Mouse (Mus musculus) spleen, postnatal 14 days (tissue): ENCODE data around the gene Syp.

Experiments
- DNase-seq, 2 experiments: peaks; one replicate each; pipeline ENCODE4 v3.0.0; 2021 to 2022; ENCODE audit warnings: low spot score in 2 of 2

Syp gene

GRCm38 (mm10) chrX:7662936-7663335, 24.7 kb downstream of the Syp start:
- DNase-seq = no peak

- DNase-seq = no peak
Observed at GRCm38 (mm10) chrX:7664791-7665190, 26.5 kb downstream of the Syp start.

- DNase-seq = no peak
Observed at GRCm38 (mm10) chrX:7665739-7666502, 27.6 kb downstream of the Syp start.

- peak; percentile 37 to 54 for DNase-seq
Observed at GRCm38 (mm10) chrX:7670390-7670881, 32.2 kb downstream of the Syp start.

- DNase-seq = peak in 1 of 2 experiments; percentile 27
Observed at GRCm38 (mm10) chrX:7670921-7671623, 32.8 kb downstream of the Syp start, which contains the start of gene Plp2. TSS of gene Plp2 (minus strand) at chrX:7671390.

GRCm38 (mm10) chrX:7672739-7673138, 34.5 kb downstream of the Syp start:
- DNase-seq = no peak

- DNase-seq = no peak
Observed at GRCm38 (mm10) chrX:7673578-7674281, 35.5 kb downstream of the Syp start.

GRCm38 (mm10) chrX:7674284-7675000, 36.2 kb downstream of the Syp start:
- DNase-seq = no peak

- DNase-seq = no peak
Observed at GRCm38 (mm10) chrX:7675001-7675380, 36.7 kb downstream of the Syp start.

GRCm38 (mm10) chrX:7678986-7679385, 40.7 kb downstream of the Syp start:
- DNase-seq = no peak

- DNase-seq = peak; percentile 75 to 83
Observed at GRCm38 (mm10) chrX:7679405-7680056, 41.3 kb downstream of the Syp start.

GRCm38 (mm10) chrX:7680057-7680412, 41.8 kb downstream of the Syp start:
- DNase-seq = no peak

GRCm38 (mm10) chrX:7680864-7681263, 42.6 kb downstream of the Syp start, which contains the start of gene Magix:
TSS of gene Magix (minus strand) at chrX:7681251.
- DNase-seq = no peak

GRCm38 (mm10) chrX:7688321-7688720, 50.0 kb downstream of the Syp start:
- no peak for DNase-seq

GRCm38 (mm10) chrX:7690486-7690885, 52.2 kb downstream of the Syp start:
- no peak for DNase-seq

- DNase-seq = peak in 1 of 2 experiments; percentile 39
Observed at GRCm38 (mm10) chrX:7692862-7693261, 54.6 kb downstream of the Syp start.

- DNase-seq = no peak
Observed at GRCm38 (mm10) chrX:7696520-7696919, 58.2 kb downstream of the Syp start.

- peak; percentile 53 to 66 for DNase-seq
Observed at GRCm38 (mm10) chrX:7696954-7697381, 58.7 kb downstream of the Syp start, which contains the start of gene Gpkow. TSS of gene Gpkow (plus strand) at chrX:7697131.
